Mouse (Mus musculus) MEL (cell line): ENCODE results near the gene Ccdc185. TPM values are rescaled to one million over a fixed set of nuclear protein-coding genes. Genes with fewer than 3 reads are reported as not detected.

Experiments used
- DNase-seq: peaks from one replicate; pipeline ENCODE4 v3.0.0; 2011; ENCODE audit warnings: low read depth, low spot score
- H3K27ac ChIP-seq: 2 replicates; pipeline ENCODE4 v1.5.1; 2012; ENCODE audit warnings: low read depth, mild to moderate bottlenecking, control low read depth, low read length, moderate library complexity; ENCODE audit not compliant: control insufficient read depth
- H3K27me3 ChIP-seq, 2 experiments: fragments of 150-350 bp in 1 of 2; sonication (generic) in 1 of 2; 2 replicates each; pipeline ENCODE4 v1.6.1; 2012; ENCODE audit warnings: low read length in 2 of 2, mild to moderate bottlenecking in 2 of 2, improper control_type of control experiment in 1 of 2, moderate library complexity in 1 of 2; ENCODE audit not compliant: insufficient read depth in 2 of 2, control insufficient read depth in 1 of 2
- H3K36me3 ChIP-seq, 2 experiments: 2 replicates each; pipeline ENCODE4 v1.6.1; 2012 to 2014; ENCODE audit warnings: low read length in 2 of 2, improper control_type of control experiment in 1 of 2, inconsistent platforms in 1 of 2, mild to moderate bottlenecking in 1 of 2; ENCODE audit not compliant: insufficient read depth in 2 of 2, control insufficient read depth in 1 of 2
- H3K4me1 ChIP-seq, 2 experiments: fragments of 150-350 bp in 1 of 2; sonication (generic) in 1 of 2; 2 replicates each; pipeline ENCODE4 v1.6.1; 2012; ENCODE audit warnings: low read length in 2 of 2, improper control_type of control experiment in 1 of 2, mild to moderate bottlenecking in 1 of 2; ENCODE audit not compliant: insufficient read depth in 2 of 2, control insufficient read depth in 1 of 2
- H3K4me3 ChIP-seq, 2 experiments: fragments of 150-350 bp in 1 of 2; sonication (generic) in 1 of 2; 2 replicates each; pipeline ENCODE4 v1.5.1; 2012; ENCODE audit warnings: low read depth in 2 of 2, low read length in 2 of 2, mild to moderate bottlenecking in 2 of 2, moderate library complexity in 2 of 2, control low read depth in 1 of 2, improper control_type of control experiment in 1 of 2; ENCODE audit not compliant: control insufficient read depth in 1 of 2, insufficient read depth in 1 of 2
- H3K79me2 ChIP-seq: 2 replicates; pipeline ENCODE4 v1.6.1; 2012; ENCODE audit warnings: mild to moderate bottlenecking, low read length, moderate library complexity; ENCODE audit not compliant: control insufficient read depth, poor library complexity, insufficient read depth
- H3K9ac ChIP-seq: 2 replicates; pipeline ENCODE4 v1.6.1; 2012; ENCODE audit warnings: low read depth, mild to moderate bottlenecking, control low read depth, low read length, moderate library complexity; ENCODE audit not compliant: control insufficient read depth, poor library complexity, severe bottlenecking
- H3K9me3 ChIP-seq: fragments of 150-350 bp; sonication (generic); replicated peaks from 2 replicates; pipeline ENCODE4 v1.6.1; 2012; ENCODE audit warnings: mild to moderate bottlenecking, low read length, improper control_type of control experiment, moderate library complexity; ENCODE audit not compliant: insufficient read depth
- CHD1 ChIP-seq: IDR thresholded peaks from 2 replicates; pipeline ENCODE4 v1.6.1; 2012; ENCODE audit warnings: low read depth, mild to moderate bottlenecking, inconsistent platforms, low read length, improper control_type of control experiment
- ELF1 ChIP-seq: IDR thresholded peaks from 2 replicates; pipeline ENCODE4 v1.6.1; 2014; ENCODE audit warnings: low read depth, mild to moderate bottlenecking, inconsistent platforms, low read length, improper control_type of control experiment, moderate library complexity
- GABPA ChIP-seq: IDR thresholded peaks from 2 replicates; pipeline ENCODE4 v1.6.1; 2012; ENCODE audit warnings: low read depth, mild to moderate bottlenecking, inconsistent platforms, low read length, improper control_type of control experiment, moderate library complexity
- GATA1 ChIP-seq: IDR thresholded peaks from 2 replicates; pipeline ENCODE4 v1.6.1; 2011; ENCODE audit warnings: low read depth, low read length, improper control_type of control experiment
- HCFC1 ChIP-seq: IDR thresholded peaks from 2 replicates; pipeline ENCODE4 v1.6.1; 2012; ENCODE audit warnings: low read depth, mild to moderate bottlenecking, inconsistent platforms, low read length, improper control_type of control experiment, moderate library complexity
- MAX ChIP-seq: IDR thresholded peaks from 2 replicates; pipeline ENCODE4 v1.6.1; 2011; ENCODE audit warnings: low read length, improper control_type of control experiment
- MXI1 ChIP-seq: IDR thresholded peaks from 2 replicates; pipeline ENCODE4 v1.6.1; 2011; ENCODE audit warnings: mild to moderate bottlenecking, low read depth, low read length, improper control_type of control experiment
- POLR2AphosphoS2 ChIP-seq: IDR thresholded peaks from 2 replicates; pipeline ENCODE4 v1.6.1; 2011; ENCODE audit warnings: low read length, improper control_type of control experiment
- SMC3 ChIP-seq: IDR thresholded peaks from 2 replicates; pipeline ENCODE4 v1.6.1; 2011; ENCODE audit warnings: low read depth, low read length, improper control_type of control experiment
- TBP ChIP-seq: IDR thresholded peaks from 2 replicates; pipeline ENCODE4 v1.8.0; 2011; ENCODE audit warnings: low read depth, low read length, improper control_type of control experiment
- TCF12 ChIP-seq: IDR thresholded peaks from 2 replicates; pipeline ENCODE4 v1.6.1; 2014; ENCODE audit warnings: low read depth, mild to moderate bottlenecking, inconsistent platforms, low read length, improper control_type of control experiment, moderate library complexity
- USF2 ChIP-seq, 2 experiments: IDR thresholded peaks; 2 replicates each; pipeline ENCODE4 v1.6.1; 2011 to 2012; ENCODE audit warnings: improper control_type of control experiment in 2 of 2, low read length in 2 of 2, borderline replicate concordance in 1 of 2, inconsistent platforms in 1 of 2, low read depth in 1 of 2, mild to moderate bottlenecking in 1 of 2; ENCODE audit not compliant: insufficient read depth in 1 of 2
- polyA plus RNA-seq, 2 experiments: library from polyadenylated mRNA; stranded (reverse) in 1 of 2; unstranded in 1 of 2; fragments of >175 nt in 1 of 2; fragments of >200 nt in 1 of 2; gene quantifications; 2 replicates each; pipeline versions ENCODE4 v1.2.1 to v1.2.4; 2012; ENCODE audit warnings: low replicate concordance in 2 of 2, low read depth in 1 of 2; ENCODE audit not compliant: insufficient read length in 2 of 2, insufficient read depth in 1 of 2, missing spikeins in 1 of 2
- total RNA-seq: library from RNA; depleted of rRNA; stranded (reverse); fragments of 300-350 nt; gene quantifications from 2 replicates; pipeline ENCODE4 v1.2.3, GENCODE M21; 2012; rRNA removed

The Ccdc185 gene
- total and polyA plus RNA-seq, 3 experiments = not detected

DNA sequence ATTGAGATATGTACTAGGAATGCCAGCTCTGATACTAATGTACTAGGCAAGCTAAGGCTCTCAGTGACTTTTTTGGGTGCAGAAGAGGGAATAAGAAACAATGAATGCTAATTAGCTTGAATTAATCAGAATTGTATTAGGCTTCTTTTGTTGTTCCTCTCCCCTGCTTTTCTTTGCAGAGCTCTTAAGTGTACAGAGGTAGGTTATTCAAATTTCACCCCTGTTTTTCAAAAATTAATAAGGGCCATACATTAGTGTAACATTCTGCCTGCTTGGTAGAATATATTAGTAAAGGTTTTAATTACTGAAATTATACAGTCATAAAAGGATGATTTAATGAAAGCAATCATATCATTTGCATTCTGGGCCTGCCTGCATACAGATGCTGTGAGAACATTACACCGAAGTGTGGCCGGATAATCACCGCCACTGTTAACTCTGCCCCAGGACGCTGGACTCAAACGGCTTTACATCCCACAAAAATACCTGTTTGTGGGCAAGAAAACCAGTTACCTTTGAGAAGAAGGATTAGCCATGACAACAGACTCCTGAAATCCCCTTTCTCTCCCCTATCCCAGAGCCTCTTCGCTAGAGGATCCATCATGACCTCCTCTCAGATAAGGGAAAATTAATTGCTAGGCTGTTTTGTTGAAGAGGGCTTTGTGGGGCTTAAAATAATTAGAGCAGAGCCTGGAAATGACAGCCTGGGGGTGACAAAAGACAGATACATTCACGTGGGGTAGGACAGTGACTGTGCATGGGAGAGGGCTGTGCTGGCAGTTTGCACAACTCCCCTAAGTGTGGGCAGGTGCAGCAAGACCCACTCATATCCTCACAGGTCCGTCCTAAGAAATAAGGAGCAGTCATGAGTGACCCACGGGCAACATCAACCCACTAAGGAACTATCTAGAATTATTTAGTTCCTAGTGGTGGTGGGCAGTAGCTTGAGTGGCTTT is 49.3 kb downstream of the Ccdc185 start:
- no peak for DNase-seq
- Histone ChIP-seq H3K9me3 (no peaks in the 10 kb centered on the region), H3K4me3 (no peak overlapping the region), H3K27me3 (no peaks in the 10 kb centered on the region), H3K36me3 (no peaks in the 10 kb centered on the region), H3K27ac (no peak overlapping the region), H3K79me2 (no peaks in the 10 kb centered on the region), H3K9ac (no peak overlapping the region), H3K4me1 (no peaks in the 10 kb centered on the region)
- TF ChIP-seq TBP = no peak
- TF ChIP-seq SMC3 = no peak
- no peak for TF ChIP-seq MAX
- TF ChIP-seq GABPA = no peak
- no peak for TF ChIP-seq MXI1
- TF ChIP-seq CHD1 = no peak
- TF ChIP-seq POLR2AphosphoS2 = no peak
- no peak for TF ChIP-seq TCF12
- TF ChIP-seq USF2 (IDR thresholded peaks at IDR 0.05; ENCODE audit: borderline replicate concordance in 1 of 2, insufficient read depth in 1 of 2, low read depth in 1 of 2, low read length in 2 of 2) = no peak
- TF ChIP-seq HCFC1 = no peak
- no peak for TF ChIP-seq ELF1
- TF ChIP-seq GATA1 = no peak

Other genes with a start within 250 kb of the Ccdc185 start
- gene Capn2, start 231.6 kb downstream of the Ccdc185 start, total RNA-seq = 10.6 and 13.6 TPM in 2 replicates
- 10 to 100 TPM in 1 of 2 experiments, not detected in 1; 19.3 TPM for gene Capn2, start 231.6 kb downstream of the Ccdc185 start, polyA plus RNA-seq
- gene Capn8, start 184.2 kb downstream of the Ccdc185 start, total RNA-seq = not detected in 2 replicates
- not detected for gene Capn8, start 184.2 kb downstream of the Ccdc185 start, polyA plus RNA-seq
- gene Susd4, start 14.7 kb upstream of the Ccdc185 start, total RNA-seq = not detected in 2 replicates
- not detected for gene Susd4, start 14.7 kb upstream of the Ccdc185 start, polyA plus RNA-seq
- not detected in 2 replicates for gene Tlr5, start 205.6 kb upstream of the Ccdc185 start, total RNA-seq
- not detected for gene Tlr5, start 205.6 kb upstream of the Ccdc185 start, polyA plus RNA-seq